Mouse (Mus musculus) left cerebral cortex, adult 2 months (tissue): ENCODE results near the gene Cacnb2. TPM values are rescaled to one million over a fixed set of nuclear protein-coding genes. Genes with fewer than 3 reads are reported as not detected.

ENCODE experiments used
- DNase-seq, 2 experiments: peaks; one replicate each; pipeline ENCODE4 v3.0.0; 2021 to 2022; ENCODE audit warnings: low spot score in 2 of 2, mixed read lengths in 1 of 2; ENCODE audit errors: extremely low spot score in 1 of 2
- H3K27ac ChIP-seq: fragments of 200-600 bp; 2 replicates; pipeline ENCODE4 v1.8.1; 2022
- H3K4me3 ChIP-seq: fragments of 200-600 bp; 2 replicates; pipeline ENCODE4 v1.8.1; 2022
- CTCF ChIP-seq: fragments of 200-600 bp; IDR thresholded peaks from 2 replicates; pipeline ENCODE4 v1.8.1; 2022; ENCODE audit warnings: antibody characterized with exemption, mild to moderate bottlenecking, moderate library complexity
- intact Hi-C: fragments of 180-260 bp; cut with DNase I; formaldehyde crosslinking; loops from one replicate; pipeline ENCODE4 v1.15.1; 2025
- total RNA-seq, 2 experiments: library from RNA; stranded (reverse); gene quantifications; 2 replicates each; pipeline ENCODE4 v1.2.3; 2021

Cacnb2 gene
- total RNA-seq, 2 experiments from 2014 or later, result 45.0 to 51.9 TPM

DNA sequence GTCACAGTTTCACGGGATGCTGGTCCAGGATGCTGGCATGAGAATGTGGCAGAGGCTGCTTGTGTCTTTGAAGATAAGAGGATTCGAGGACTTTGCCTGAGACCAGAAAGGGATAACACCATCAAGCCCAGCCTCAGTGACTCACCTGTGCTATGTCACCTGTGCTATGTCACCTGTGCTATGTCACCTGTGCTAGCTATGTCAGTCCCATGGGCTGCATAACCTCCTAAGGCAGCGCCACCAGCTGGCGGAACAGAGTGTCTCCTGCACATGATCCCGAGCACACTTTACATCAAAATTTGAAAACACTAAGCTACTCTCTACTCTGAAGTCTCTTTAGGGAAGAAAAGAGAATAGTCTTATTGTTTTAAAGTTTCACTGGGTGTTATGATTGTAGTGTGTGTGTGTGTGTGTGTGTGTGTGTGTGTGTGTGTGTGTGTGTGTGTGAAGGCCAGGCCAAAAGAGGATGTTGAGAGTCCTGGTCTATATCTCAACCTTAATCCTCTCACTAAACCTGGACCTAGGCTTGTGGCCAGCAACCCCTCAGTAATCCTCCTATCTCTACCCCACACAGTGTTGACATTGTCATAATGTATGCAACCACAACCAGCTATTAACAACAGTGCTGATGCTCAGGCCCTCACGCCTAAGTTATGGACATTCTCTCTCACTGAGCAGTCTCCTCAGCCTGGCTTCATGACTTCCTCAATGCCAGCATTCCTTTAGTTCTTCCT is 17.4 kb downstream of the Cacnb2 start:
- H3K4me3 ChIP-seq, result no peak overlapping the region
- H3K27ac ChIP-seq, result no peak overlapping the region
- TF ChIP-seq CTCF, result no peak; the same call in 1 of the 2 replicates
- no peak for DNase-seq
- intact Hi-C loops, result no loop called here

DNA sequence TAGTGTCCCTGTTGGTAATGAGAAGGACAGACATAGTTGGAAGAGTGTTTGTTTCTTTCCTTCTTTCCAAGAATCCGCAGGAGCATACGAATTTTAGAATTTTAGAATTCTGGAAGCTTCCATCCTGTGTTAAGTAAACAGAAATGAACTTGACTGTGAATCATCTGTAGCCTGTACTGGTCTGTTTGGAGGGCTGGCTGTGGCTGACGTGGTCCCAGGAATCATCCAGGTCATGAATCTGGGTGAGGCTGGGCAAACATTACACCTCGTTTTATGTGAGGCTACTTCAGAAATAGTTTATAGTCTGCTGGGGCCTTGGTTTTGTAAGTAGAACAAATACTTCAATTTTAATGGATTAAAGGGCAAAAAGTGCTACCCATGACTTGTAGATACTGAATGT is 18.0 kb downstream of the Cacnb2 start:
- H3K4me3 ChIP-seq, result no peak overlapping the region
- no peak overlapping the region for H3K27ac ChIP-seq
- no peak for DNase-seq
- TF ChIP-seq CTCF, result no peak
- intact Hi-C loops, result no loop called here

DNA sequence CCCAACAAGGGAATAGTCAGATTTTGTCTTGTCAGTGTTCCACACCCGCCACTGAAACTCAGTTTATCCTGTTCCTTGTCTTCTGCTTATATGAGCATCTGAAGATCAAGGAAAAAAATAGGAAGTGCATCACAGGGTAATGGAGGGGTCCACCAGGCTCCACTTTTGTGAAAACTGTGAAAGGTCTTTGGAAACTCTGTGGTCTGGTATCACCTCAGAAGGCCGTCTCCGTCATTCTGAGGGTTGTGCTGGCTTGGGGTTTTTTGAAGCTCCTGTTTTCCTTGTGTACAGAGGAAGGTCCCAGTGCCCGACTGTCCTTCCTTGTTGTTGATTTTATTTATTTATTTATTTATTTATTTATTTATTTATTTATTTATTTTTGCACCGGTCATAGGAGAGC is 20.9 kb downstream of the Cacnb2 start:
- Histone ChIP-seq H3K27ac (no peak overlapping the region), H3K4me3 (no peak overlapping the region)
- intact Hi-C loops, result no loop called here
- DNase-seq, result no peak
- TF ChIP-seq CTCF, result no peak

DNA sequence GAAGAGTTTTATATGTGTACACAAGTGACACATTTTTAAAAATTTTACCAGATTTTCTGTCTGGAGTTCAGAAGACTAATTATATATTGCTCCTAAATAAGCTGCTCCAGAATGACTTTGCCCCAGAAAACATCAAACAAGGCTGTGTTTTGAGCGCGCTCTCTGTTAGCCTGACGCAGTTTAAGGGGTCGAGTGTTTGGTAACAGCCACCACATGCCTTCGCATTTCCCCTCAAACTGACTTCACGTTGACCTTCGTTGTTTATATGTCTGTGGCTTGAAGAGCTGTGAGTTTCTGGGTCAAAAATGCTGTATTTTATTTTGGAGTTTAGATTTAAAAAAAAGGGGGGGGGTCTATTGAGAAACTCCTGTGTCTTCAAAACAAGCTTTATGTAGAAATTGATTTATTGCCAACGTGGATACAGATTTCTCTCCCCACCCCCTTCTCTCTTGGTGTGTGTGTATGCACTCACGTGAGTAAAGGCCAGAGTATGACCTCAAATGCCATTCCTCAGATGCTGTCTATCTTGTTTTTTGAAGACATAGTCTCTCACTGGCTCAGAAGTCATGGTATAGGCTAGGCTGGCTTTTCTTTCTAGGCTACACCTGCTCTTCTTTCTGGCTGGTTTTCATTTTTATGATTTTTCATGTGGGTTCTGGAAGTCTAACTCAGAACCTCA is 27.1 kb downstream of the Cacnb2 start:
- no peak for DNase-seq
- intact Hi-C loops, result no loop called here
- no peak overlapping the region for H3K27ac ChIP-seq
- no peak for TF ChIP-seq CTCF
- H3K4me3 ChIP-seq, result no peak overlapping the region

DNA sequence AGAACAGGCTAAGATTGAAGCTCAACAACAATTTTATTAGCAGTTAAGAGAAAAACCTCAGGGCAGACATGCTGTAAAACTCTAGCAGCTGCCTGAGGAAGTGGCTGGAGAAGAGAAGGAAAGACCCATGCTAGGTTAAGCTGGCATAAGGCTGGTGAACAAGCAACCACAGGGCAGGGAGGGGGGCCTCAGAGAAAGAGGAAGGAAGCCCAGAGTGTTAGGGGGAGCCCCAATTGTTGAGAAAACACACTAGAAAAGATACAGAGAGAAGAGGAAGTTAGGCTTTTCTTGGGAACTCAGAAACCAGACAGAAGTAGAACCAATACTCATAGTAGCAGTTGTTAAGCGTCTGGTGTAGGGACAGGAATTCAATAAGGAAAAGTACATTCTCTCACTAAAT is 28.7 kb downstream of the Cacnb2 start:
- Histone ChIP-seq H3K27ac (no peak overlapping the region), H3K4me3 (no peak overlapping the region)
- no peak for TF ChIP-seq CTCF
- DNase-seq, result no peak
- intact Hi-C loops, result no loop called here

DNA sequence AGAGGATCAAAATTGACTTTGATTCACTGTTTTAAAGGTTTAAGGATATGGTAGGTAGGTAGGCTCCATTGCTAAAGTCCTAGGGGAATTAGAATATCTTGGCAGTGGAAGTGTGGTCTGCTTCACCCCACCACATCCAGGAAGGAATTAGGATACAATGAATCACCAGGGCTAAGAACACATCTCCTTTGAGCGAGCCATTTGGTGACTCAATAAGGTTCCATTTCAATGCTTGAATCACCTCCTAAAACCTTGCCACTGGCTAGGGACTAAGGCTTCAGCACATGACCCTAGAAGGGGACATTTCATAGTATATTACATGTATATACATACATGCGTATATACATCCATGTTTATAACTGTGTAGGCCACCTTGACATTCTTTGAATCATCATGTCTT is 30.3 kb downstream of the Cacnb2 start:
- no peak overlapping the region for H3K27ac ChIP-seq
- no peak for DNase-seq
- intact Hi-C loops, result no loop called here
- H3K4me3 ChIP-seq, result no peak overlapping the region
- no peak for TF ChIP-seq CTCF

DNA sequence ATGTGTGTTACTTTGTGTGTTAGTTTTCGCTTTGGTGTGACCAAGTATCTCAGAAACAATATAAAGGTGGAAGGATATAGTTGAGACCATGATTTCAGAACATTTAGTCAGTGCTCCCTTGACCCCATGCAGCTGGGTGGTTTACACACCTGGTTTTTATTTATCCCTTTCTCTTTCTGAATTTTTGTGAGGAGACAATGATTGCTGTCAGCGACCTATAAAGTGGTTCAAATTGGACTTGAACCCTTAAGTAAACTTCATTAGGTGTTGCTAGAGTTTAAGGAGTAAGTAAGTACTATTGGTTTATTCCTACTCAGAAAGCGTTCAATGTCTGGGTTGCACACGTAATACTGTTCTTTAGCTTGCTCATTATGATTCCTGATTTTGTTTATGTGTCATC is 36.4 kb downstream of the Cacnb2 start:
- Histone ChIP-seq H3K27ac (no peak overlapping the region), H3K4me3 (no peak overlapping the region)
- intact Hi-C loops, result no loop called here
- DNase-seq, result no peak
- no peak for TF ChIP-seq CTCF

DNA sequence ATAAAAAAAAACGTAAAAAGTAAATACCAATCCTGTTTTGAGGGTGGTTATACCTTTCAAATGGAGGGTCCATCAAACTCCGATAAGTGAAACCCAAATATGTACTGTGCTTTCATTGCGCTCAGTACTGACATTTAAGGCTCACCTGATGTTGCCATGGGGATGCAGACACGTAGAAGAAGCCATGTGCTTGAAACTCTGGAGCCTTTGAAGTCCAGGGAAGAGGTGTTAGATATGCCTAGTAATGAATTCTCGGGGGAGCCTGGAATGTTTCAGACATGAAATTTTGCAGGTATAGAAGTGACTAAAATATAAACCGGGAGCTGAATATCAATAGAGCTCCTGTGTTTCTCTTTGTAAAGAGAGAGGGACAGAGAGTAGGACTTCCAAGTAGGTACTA is 37.0 kb downstream of the Cacnb2 start:
- no peak for TF ChIP-seq CTCF
- Histone ChIP-seq H3K4me3 (no peak overlapping the region), H3K27ac (no peak overlapping the region)
- no peak for DNase-seq
- intact Hi-C loops, result no loop called here

DNA sequence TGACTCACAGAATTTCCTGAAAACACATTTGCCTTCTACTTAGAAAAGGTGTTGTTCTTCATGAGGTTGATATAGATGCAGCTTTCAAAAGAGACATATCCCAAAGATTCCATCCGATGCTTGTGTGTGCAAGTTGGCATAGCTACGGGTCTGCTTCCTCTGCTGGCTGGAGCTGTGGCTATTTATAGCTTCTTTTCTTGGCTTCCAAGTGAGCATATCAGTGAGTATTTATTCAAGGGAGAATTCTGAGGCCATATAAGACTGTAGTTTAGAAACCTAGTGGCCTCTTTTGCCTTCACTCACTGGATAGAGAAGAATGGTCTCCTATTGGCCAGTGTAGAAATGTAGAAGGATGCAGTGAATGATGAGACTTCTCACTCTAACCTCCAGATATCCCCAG is 38.2 kb downstream of the Cacnb2 start:
- Histone ChIP-seq H3K4me3 (no peak overlapping the region), H3K27ac (peak overlapping the region; percentile 53; the same call in 1 of the 2 replicates)
- peak in 1 of 2 experiments; percentile 22 for DNase-seq
- intact Hi-C loops, result no loop called here
- TF ChIP-seq CTCF, result no peak

DNA sequence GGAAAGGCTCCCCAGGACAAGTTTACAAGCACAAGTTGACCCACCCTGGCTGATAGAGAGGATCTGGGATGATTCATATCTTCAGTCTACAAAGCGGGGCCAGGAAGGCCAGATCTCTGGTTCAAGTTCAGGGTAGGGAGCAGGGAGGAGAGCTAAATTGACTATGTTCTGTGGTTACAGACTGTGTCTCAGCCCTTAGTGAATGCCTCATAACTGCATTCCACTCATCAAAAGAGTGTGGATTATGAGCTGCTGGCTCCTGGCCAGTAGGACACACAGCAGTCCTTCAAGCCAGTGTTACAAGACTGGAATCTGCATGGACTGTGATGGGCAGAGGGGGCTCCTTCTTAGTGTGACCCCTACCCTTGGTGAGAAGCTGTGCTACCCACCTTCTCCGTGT is 48.4 kb downstream of the Cacnb2 start:
- intact Hi-C loops, result no loop called here
- no peak for DNase-seq

DNA sequence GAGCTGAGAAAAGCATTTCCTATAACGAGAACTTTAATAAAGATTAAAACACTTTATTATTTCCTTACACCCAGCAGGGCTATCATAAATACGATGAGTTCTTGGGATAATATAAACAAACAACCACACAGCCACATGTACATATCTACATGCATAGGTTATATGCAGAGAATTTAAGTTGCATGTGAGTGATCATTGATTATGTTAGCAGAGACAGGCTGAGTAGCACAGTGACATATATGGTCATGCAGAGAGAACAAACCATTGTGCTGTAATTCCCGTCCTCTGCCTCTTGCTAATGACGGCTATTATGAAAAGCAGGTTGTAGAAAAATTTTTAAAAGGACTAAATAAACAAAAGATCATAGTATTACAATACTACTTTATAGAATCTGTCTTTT is 53.8 kb downstream of the Cacnb2 start:
- DNase-seq, result no peak
- Histone ChIP-seq H3K4me3 (no peak overlapping the region), H3K27ac (no peak overlapping the region)
- TF ChIP-seq CTCF, result no peak
- intact Hi-C loops, result no loop called here

More for the DNA sequence above, 48.4 kb downstream of the Cacnb2 start:
- TF ChIP-seq CTCF, result no peak
- H3K4me3 ChIP-seq, result no peak overlapping the region
- H3K27ac ChIP-seq, result no peak overlapping the region

DNA sequence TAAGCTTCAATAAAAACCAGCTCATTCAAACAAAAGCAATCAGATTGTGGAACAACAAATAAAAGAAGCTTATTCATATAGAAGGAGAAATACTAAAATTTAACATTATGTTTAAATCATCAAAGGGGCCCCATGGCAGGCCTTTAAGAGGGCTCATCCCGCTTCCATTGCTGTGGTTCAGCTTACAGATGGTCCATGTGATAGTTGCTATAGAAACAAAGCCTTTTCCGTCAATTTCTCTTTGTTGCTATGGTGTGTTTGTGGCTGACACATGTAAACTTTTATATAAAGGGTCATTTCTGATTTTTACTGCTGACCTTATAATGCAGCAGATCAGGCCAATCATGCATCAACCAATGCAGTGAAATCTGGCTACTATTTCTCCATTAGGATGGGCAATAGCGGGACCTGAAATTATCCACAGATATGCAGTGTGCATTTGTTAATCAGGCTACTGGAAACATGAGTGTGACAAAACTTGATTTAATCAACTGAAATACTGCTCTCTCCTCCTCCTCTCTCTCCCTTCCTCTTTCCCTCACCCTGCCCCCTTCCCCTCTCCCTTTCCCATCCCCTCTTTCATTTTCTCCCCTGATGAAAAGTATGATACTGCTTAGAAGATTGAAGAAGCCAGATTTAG is 54.4 kb downstream of the Cacnb2 start:
- no peak for DNase-seq
- Histone ChIP-seq H3K27ac (no peak overlapping the region), H3K4me3 (no peak overlapping the region)
- intact Hi-C loops, result no loop called here
- TF ChIP-seq CTCF, result no peak
